Mouse (Mus musculus) embryonic fibroblast, embryonic 13.5 days (primary cell): ENCODE results near the gene Bach2.

Experiments
- CTCF ChIP-seq: IDR thresholded peaks from 2 replicates; pipeline ENCODE4 v1.5.1; 2011; ENCODE audit warnings: mild to moderate bottlenecking, control low read depth, low read length, moderate library complexity, borderline replicate concordance; ENCODE audit not compliant: insufficient read depth
- POLR2A ChIP-seq: IDR thresholded peaks from 2 replicates; pipeline ENCODE4 v1.6.1; 2011; ENCODE audit warnings: low read depth, mild to moderate bottlenecking, control low read depth, low read length, moderate library complexity

GRCm38 (mm10) chr4:32288036-32288860 is 49.6 kb downstream of the Bach2 start:
- no peak for TF ChIP-seq POLR2A
- no peak for TF ChIP-seq CTCF
